Mouse (Mus musculus) gastrocnemius, postnatal 14 days (tissue): ENCODE results near the gene Olfr298. TPM values are rescaled to one million over a fixed set of nuclear protein-coding genes. Genes with fewer than 3 reads are reported as not detected.

Experiments used
- DNase-seq: peaks from one replicate; pipeline ENCODE4 v3.0.0; 2021; ENCODE audit warnings: mixed read lengths
- intact Hi-C: fragments of 180-260 bp; cut with DNase I; formaldehyde crosslinking; loops from one replicate; pipeline ENCODE4 v1.15.1; 2025; ENCODE audit warnings: low total_unique reads
- long read RNA-seq, 2 experiments: library from polyadenylated mRNA; stranded (forward); transcript quantifications; one replicate each; pipeline ENCODE4 v2.0.0; 2021
- total RNA-seq, 2 experiments: library from RNA; stranded (reverse); gene quantifications; 2 replicates each; pipeline ENCODE4 v1.2.3; 2021

Olfr298 gene
- total RNA-seq, result not detected
- long read RNA-seq, experiment 1, result 0 reads
- long read RNA-seq, experiment 2, result 0 reads

DNA sequence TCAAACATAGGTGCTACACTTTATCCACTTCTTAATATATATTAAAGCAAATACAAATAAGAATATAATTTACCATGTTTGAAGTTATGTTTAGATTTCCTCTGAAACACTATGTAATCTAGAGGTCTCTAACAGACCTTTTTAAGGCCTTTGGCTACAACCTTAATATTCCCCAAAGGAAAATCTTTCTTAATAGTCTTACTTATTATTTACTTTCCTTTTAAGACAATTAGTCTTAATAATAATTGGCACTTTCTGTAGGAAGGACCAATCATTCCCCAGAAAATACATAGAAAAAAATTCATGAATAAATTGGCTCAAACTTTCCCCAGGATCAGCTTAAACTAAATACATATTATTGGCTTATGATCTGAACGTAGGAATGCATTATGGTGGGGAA lies at the start of gene Olfr298:
Gene Olfr298, minus strand, starts transcription at position 101 of the 400 bp plus-strand sequence.
- no peak for DNase-seq
- intact Hi-C loops, result no loop called here

DNA sequence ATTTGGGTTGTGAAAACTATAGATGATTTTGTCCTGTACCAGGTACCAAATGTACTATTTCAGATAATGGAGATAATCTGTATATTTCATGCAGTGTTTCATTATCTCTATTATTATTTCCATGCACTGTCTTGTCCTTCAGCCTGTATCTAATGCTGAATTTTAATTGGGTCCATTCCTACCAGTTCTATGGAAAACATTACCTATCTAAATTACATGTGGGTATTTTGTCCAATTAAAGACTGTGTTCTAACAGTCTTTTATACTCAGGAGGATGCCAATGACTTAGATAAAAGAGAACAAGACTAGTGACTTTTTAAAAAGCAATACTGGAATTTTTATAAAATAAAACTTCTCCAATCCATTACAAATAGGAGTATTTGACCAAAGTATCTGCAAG lies 27.4 kb upstream of the Olfr298 start, which contains the start of gene Olfr297:
Gene Olfr297, plus strand, starts transcription at position 301 of the 400 bp plus-strand sequence.
- intact Hi-C loops, result no loop called here

DNA sequence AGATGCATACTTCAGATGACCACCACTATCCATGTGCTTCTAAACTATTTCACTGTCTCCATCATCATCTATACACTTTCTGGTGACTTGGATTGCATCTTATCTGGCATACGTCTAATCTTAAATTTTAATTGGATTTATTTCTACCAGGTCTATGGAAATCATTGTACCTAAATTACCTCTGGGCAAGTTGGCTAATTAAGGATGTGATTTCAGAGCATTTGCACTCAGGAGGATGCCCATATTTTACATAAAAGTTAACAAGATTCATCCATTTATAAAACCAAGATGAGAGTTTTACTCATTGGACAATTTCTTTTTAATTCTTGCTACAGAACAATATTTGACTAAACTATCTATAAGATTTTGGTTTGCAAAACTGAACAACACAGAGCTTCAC lies 32.7 kb downstream of the Olfr298 start, which contains the start of gene Olfr299:
Gene Olfr299, plus strand, starts transcription at position 301 of the 400 bp plus-strand sequence.
- DNase-seq, result no peak
- intact Hi-C loops, result no loop called here

More for the DNA sequence above, 27.4 kb upstream of the Olfr298 start, which contains the start of gene Olfr297:
- DNase-seq, result no peak

Other genes with a start within 250 kb of the Olfr298 start
- gene Vmn2r76, start 246.2 kb downstream of the Olfr298 start, total RNA-seq, result not detected
- gene Olfr310, start 215.3 kb downstream of the Olfr298 start, total RNA-seq, result not detected
- gene Olfr309, start 178.8 kb downstream of the Olfr298 start, total RNA-seq, result not detected
- not detected for gene Olfr308, start 166.9 kb downstream of the Olfr298 start, total RNA-seq
- not detected for gene Olfr307, start 154.9 kb downstream of the Olfr298 start, total RNA-seq
- not detected for gene Olfr305, start 125.6 kb downstream of the Olfr298 start, total RNA-seq
- gene Olfr304, start 105.8 kb downstream of the Olfr298 start, total RNA-seq, result not detected
- not detected for gene Olfr303, start 94.7 kb downstream of the Olfr298 start, total RNA-seq
- gene Olfr301, start 88.6 kb downstream of the Olfr298 start, total RNA-seq, result not detected
- not detected for gene Olfr299, start 32.6 kb downstream of the Olfr298 start, total RNA-seq
- not detected for gene Olfr297, start 27.5 kb upstream of the Olfr298 start, total RNA-seq
- gene Olfr295, start 91.4 kb upstream of the Olfr298 start, total RNA-seq, result not detected
- gene Olfr294, start 124.2 kb upstream of the Olfr298 start, total RNA-seq, result not detected
- gene Olfr293, start 156.6 kb upstream of the Olfr298 start, total RNA-seq, result not detected
- gene Olfr292, start 195.8 kb upstream of the Olfr298 start, total RNA-seq, result not detected